Mouse (Mus musculus) kidney, adult 2 months (tissue): ENCODE data around the gene Gm8206.
"Not testable (repeated sequence)": the region's sequence is repeated elsewhere in the genome, so short reads cannot be mapped to it uniquely, and the experiment has no call there.

Experiments
- CTCF ChIP-seq: fragments of 200-500 bp; conservative IDR thresholded peaks from 2 replicates; pipeline ENCODE4 v1.5.1; 2011; ENCODE audit warnings: low read depth, mild to moderate bottlenecking, control low read depth, low read length, moderate library complexity, mixed read lengths; ENCODE audit not compliant: insufficient read depth, insufficient read length
- POLR2A ChIP-seq: fragments of 200-500 bp; IDR thresholded peaks from one replicate; pipeline ENCODE4 v1.6.1; 2011; ENCODE audit warnings: low read depth, low read length, control low read depth

- not testable (repeated sequence) for TF ChIP-seq POLR2A, CTCF
These were observed 114.7 kb downstream of the Gm8206 start, which contains the start of gene Gm3453 for GRCm38 (mm10) chr14:5979037-5979436.
